Mouse (Mus musculus) retina, adult 2 months (tissue): ENCODE data around the gene Gtsf1.

ENCODE experiments used
- DNase-seq: peaks from one replicate; pipeline ENCODE4 v3.0.0-alpha.2; 2012; ENCODE audit warnings: low read depth, low spot score

Gene Gtsf1

DNA sequence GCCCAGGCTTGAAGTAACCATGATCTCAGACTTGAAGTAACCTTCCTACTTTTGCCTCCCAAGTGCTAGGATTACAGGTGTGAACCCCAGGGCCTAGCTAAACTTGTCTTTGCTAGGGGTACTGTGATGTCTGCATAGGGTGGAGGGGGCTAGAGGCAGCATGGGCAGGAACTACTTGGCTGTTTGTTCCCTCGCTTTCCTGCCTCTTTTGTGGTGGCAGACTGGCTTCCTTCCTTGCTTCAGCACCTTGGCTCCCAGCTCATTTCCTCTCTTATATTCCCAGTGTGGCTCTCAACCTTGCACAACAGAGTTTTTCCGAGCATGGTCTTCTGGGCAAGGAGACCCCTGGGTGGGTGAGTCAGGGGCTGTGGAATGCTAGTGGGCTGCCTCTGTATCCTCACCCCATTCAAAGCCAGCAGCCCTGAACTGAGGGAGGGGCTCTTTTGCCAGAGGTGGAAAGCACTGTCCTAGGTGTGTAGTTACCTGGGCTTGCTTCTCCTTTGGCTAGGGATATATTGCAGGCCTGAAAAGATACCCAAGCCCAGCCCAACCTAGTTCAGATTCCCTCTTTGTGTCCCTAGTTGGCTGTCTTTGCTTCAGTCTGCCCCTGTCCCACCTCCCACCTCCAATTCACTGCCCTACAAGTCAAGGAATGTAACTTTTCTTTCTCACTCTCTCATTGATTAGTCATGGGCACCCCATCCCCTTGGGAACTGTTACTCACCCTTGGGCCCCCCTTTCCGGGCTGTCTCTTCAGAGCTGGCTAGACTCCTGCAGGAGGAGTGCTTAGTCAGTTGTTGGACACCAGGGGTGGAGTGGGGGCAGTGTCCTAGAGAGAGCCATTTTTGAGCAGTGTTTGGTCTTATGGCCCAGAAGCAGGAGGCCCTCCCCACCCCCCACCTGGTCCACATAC, 52.3 kb downstream of the Gtsf1 start:
- no peak for DNase-seq

DNA sequence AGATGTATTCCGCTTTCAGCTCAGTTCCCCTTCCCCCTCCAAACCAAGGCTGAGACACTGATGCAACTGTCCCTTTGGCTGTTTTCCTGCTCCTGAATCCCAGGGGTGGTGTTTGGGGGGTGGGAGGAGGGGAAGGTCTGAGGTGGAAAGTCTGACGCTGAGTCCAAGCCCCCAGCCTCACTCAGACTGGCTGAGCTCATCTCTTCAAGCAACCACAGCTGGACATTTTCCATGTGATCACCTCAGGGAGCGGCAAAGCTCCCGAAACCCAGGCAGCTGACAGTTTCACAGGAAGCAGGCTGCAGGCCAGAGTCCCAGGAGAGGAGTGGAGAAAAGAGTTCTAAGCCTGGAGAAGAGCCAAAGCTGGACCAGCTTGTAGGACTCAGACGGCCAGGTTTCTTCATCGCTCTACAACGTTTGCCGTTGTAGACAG, 53.4 kb downstream of the Gtsf1 start:
- DNase-seq: no peak

DNA sequence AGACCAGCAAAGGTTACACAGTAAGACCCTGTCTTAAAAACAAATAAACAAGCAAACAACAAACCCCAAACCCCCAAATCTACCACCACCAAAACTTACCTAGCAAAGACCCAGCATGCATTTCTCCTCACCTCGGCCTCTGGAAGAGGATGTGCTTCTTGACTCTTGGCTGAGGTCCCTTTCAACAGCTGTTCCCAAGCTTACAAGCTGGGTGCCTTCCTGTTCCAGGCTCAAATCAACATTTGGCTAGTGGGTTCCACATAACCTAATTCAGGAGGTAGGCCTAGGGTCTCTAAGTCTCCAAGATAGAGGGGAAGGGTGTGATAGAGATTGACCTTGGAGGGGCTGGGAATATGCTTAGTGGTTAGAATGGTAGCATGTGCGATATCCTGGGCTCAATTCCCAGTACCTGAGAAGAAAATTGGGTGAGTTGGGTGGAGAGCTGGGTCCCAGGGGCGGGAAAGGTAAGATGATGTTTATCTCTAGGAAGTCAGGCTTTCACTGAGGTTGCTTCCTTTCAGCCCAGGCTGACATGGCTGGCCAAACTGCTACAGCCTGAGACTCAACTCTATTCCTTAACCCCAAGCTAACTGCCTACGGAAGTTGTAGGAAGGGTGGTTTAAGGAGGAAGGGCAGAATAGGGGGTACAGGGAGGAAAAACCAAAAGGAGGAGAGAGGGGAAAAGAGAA, 55.0 kb downstream of the Gtsf1 start:
- no peak for DNase-seq

DNA sequence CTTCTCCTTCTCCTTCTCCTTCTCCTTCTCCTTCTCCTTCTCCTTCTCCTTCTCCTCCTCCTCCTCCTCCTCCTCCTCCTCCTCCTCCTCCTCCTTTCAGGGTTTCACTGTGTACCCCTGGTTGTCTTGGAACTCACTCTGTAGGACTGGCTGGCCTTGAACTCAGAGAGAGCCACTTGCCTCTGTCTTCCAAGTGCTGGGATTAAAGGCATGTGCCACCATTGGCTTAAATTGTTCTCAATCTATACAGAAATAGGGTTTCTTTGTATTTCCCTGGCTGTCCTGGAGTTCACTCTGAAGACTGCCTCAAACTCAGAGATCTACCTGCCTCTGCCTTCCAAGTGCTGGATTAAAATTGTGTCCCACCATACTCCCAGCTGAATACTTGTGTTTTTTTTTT, 57.8 kb downstream of the Gtsf1 start:
- no peak for DNase-seq

DNA sequence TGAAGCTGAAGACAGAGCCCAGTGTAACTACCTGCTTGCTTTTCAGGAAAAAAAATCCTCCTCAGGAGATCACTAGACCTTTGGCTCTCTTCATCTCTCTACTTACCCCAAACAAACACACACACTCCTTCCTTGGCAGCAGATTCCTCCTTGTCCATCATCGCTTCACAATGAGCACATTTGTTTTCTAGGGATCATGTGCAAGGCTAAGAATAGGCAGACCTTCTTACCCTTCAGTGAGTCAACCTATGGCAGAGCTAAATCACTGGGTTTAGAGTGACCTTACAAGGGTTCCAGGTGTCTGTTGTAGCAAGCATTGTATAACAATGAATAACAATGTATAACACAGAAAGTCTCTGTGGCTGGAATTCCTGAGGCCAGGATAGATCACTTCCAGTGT, 58.5 kb downstream of the Gtsf1 start:
- DNase-seq: no peak

DNA sequence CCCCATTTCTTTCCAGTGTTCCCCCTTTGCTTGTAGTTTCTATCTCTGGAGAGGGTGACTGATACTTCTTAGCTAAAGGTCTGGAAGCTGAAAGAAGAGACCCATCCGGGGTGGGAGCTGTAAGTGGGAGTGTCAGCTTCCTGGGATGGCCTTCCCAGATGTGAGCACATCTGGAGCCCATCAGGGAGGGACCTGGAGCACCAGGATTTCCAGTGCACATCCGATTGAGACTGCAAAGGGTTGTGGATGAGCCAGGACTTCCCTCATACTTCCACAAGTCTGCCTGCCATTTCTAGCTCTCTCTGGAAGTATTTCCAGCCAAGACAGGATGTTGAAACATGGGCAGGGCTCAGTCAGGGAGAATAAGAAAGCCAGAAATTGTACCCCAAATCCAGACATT, 59.1 kb downstream of the Gtsf1 start:
- no peak for DNase-seq

DNA sequence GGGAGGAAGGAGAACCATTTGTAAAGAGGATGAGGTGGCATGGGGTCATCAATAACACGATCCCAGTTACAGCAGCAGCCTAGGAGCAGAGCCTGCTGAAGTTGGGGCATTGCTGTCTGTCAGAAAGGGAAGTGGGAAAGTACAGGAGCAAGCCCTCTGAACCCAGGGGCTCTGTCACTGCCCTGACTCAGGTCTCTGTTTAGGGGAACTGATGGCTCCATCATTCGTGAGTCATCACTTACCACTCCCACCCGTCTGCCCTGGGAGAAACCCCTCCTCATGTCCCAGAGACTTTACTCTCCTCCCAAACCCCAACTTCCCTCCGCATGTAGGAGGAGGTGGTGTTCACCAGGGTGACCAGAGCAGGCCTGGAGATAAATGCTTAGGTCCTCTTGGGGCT, 59.8 kb downstream of the Gtsf1 start:
- no peak for DNase-seq

DNA sequence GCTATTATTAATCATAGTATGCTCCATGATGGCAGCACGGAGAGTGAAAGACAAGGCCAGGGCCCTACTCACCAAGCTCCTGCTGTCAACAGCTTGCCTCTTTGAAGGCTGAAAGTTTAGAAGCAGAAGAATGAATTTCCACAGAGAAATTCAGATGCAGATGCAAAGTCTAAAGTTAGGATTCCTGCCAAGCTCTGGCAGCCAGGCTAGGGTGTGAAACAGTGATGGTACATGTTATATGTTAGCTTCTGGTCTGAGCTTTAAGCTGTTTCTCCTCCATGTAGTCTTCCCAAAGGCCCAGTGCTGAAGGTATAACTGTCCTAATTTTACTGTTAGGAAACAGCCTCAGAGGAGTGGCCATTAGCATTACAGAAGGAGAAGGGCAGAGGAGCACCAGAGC, 61.1 kb downstream of the Gtsf1 start:
- no peak for DNase-seq

DNA sequence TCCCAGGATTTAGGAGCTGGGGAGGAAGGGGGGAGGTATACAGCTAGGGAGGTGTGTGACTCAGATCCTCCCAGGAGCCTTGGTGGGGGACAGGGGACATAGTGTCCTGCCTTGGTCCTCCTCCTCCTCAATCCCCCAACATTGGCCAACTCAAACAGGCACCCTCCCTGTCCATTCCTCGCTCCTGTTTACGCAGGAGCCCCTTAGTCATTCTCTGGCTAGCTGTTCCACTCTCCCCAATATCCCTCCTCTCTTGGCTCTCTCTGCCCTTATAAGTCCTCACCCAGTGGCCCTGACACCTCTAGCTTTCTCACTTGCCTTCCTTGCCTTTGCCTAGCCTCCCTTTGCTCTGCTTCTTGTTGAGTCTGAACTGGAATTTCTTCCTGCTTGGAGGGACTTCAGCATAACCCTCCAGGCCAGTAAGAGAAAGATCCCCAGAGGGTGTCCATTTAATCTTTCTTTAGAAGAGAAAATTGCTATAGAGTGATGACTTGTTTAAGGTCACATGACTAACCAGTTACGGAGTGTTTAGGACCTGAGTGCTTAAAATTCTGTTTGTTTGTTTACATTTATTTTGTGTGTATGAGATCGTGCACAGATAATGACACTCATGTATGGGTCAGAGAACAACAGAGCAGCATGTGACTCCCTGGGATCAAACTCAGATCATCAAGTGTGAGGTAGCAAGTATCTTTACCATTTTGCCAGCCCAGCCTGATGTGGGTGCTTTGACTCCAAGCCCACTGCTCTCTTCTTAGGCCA, 61.9 kb downstream of the Gtsf1 start:
- DNase-seq: no peak

DNA sequence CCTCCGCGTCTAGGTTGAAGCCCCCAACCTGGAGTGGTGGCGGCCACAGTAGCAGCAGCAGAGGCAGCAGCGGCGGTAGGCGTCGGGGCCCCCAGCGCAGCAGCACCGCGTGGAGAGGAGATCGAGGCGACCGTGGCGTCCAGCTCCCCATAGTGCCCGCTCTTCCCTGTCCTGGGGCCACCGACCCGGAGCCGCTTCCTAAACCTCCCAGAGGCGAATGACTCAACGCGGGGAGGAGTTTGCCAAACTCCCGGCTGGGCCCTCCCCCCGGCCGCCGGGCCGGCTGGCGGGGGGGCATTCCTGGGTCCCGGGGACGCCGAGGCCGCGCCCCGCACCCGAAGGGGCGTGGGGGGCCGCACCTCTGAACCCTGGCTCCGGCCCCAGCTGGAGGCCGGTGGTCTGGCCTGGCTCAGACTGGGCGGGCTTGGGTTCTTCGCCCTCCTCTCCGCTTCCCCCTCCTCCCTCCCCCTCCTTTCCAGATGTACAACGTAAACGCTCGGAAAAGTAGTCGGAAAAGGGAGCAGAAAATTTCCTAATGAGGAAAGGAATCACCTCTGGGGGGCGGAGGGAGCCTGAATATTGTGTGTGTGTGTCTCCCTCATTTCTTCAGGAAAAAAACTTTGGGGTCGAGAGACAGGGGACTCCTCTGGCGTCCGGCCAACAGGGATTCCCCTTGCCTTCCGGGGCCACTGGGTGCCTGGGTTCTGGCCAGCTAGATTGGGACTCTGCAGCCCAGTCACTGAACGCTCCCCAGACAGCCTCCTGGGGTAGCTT, 63.7 kb downstream of the Gtsf1 start, which contains the start of gene Itga5:
Gene Itga5, minus strand, starts transcription at position 388 of the 774 bp plus-strand sequence.
- DNase-seq: no peak

DNA sequence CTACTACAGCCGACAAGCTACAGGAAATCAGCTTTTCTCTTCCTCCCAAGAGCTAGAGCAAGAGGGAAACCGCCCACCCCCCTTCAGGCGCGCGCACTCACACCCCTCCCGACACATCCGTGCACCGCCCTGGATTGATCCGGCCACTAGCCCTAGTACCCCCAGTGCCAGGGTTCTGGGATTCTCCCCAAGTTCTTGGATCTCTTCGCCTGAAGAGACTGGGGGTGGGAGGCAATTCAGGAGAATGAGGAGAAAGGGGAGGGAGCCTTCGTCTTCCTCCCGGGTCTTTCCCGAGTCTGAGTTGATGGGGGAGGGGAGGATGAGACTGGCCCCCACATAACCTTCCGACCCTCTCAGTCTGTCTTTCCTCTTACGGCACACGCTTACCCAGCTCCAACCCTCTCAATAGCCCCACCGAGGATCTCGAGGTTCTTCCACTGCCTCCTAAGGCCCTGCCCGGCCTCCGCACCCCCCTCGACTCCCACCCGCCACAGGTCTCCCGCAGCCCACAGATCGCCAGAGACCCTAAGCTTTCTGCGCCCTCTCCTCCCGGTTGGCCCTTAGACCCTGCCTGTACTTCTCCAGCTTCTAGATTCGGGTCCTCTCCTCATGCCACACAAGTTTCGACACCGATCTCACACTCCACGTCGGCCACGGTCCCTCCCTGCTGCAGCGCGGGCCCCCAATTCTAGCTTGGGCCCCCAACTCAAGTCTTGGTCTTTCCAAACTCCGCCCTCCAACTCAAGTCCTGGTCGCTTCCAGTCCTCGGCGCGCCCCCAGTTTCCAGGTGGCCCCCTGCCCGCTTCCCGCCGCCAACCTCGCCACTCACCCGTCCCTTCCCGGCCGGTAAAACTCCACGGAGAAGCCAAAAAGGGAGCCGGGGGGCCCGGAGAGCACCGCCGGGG, 64.5 kb downstream of the Gtsf1 start:
- no peak for DNase-seq

DNA sequence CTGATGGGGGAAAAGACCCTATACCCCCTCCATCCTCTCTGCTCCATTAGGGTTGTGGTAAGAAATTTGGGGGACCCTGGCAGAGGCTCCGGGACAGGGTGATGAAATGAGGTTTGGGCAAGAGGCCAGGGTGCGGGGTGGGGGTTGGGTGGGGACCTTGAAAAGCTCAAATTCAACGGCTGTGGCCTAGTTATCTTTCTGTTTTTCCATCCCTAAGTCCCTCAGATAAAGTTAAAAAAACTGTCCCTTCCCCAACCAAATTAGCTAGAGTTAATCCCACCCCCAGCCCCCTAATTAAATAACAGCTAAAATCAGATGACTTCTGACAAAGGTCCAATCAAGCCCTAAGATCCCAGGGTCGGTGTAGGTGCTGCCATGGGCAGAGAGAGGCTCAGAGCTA, 65.5 kb downstream of the Gtsf1 start:
- DNase-seq: no peak

DNA sequence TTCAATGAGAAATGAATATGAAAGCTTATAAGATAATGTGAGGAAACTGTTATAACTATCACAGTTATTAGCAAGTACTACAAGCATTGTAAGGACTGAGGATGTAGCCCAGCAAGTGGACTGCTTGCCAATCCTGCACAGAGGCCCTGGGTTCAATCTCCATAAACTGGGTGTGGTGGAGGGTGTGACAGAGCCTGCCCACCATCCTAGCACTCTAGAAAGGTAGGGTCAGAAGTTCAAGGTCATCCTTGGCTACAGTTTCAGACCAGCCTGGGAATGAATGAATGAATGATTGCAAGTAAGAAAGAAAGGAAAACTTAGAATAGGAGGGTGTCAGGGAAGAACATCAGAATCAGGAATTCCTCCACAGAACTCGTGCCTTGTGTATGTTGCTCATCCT, 66.5 kb downstream of the Gtsf1 start:
- no peak for DNase-seq

DNA sequence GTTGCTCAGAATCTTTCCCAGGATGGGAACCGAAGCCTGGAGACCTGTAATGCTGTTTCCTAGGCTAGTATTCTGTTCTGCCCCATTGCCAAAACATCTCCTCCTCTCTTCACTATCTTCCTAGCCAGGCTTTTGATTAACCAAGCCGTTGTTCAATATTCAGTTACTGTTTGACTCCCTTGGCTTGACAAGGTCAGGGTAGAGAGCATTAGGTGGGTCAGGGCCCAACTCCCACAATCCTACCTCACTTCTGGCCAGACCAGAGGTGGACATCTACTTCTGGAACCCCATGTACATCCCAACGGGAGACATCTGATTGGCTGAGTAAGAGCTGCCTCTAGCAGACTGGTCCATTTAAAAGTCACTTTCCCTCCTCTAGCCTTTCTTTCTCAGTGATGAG, 67.3 kb downstream of the Gtsf1 start:
- DNase-seq: no peak

DNA sequence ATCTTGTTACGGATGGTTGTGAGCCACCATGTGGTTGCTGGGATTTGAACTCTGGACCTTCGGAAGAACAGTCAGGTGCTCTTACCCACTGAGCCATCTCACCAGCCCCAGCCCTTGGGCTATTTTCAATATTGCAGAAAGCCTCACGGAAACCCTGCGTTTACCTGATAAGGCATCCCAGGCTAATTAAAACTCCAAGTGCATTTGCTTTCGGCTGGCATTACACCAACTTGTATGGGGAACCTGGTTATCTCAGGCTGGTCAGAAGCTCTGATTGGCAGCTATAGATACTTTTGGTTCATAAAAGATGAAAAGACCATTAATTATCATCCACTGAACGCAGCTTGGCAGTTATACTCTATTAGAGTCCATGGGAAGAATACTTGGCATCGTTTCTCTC, 67.9 kb downstream of the Gtsf1 start:
- no peak for DNase-seq

DNA sequence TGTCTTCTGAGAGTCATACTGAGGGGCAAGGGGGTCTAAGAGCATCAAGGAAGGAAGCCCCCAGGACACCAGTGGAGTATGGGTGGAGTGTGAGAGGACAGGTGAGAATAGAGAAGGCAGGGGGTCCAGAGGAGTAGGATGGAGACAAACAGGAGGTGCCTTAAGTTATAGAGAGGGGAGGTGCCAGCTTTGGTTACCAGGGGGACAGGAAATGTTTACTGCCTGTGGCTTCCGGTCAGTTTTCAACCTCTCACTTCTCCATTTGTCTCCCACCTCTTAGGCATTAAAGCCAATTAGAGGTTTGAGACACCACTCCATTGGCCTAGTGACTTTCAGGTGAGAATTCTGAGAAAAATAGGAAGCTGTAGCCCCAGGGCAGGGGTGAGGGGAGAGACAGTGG, 69.0 kb downstream of the Gtsf1 start:
- no peak for DNase-seq

DNA sequence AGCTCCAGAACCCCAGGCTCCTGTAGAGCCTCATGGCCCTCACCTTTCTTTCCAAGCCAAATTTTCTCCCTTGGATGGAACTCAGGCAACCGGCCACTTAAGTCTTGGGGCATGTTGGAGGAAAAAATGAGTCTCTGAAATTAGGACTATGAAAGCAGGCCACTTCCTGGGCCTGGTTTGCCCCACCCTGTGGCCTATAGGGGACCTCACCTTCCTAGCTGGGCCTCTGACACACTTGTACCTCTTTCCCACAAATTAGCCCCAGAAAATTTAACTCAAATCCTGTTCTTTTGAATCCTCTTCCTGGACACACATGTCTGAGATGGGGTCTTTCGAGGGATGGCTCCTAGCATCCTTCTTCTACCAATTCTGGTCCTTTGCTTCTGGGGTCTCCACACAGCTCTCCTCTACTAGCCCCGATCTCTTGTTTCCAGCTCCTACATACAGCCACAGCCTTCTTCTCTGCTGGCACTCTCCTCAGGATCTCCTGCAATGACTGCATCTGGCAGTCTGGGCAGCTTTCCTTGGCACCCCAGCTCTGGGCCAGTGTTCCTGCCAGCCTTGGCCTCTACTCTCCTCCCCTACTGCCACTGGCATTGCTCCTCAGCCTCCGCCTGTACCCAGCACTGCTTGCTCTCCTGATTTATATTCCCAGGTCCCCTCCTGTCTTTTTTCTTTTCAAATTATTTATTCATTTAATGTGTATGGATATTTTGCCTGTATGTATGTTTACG, 70.2 kb downstream of the Gtsf1 start:
- no peak for DNase-seq

DNA sequence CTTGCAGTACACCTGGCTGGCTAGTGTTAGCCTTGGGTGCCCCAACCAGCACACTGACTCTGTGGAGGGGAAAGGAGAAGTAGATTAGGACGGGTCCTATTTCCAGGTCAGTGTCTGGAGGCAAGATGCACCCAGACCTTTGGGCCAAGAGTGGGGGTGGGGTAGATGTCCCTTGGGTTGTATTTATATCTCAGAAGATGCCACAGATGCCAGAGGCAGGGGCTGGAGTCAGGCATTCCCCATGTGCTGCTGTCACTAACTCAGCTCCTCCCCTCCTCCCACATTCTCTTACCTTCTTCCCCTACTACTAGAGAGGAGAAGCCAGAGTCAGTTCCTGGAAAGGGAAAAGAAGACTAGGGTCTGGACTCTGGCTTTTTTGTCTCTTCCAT, 71.2 kb downstream of the Gtsf1 start:
- no peak for DNase-seq

DNA sequence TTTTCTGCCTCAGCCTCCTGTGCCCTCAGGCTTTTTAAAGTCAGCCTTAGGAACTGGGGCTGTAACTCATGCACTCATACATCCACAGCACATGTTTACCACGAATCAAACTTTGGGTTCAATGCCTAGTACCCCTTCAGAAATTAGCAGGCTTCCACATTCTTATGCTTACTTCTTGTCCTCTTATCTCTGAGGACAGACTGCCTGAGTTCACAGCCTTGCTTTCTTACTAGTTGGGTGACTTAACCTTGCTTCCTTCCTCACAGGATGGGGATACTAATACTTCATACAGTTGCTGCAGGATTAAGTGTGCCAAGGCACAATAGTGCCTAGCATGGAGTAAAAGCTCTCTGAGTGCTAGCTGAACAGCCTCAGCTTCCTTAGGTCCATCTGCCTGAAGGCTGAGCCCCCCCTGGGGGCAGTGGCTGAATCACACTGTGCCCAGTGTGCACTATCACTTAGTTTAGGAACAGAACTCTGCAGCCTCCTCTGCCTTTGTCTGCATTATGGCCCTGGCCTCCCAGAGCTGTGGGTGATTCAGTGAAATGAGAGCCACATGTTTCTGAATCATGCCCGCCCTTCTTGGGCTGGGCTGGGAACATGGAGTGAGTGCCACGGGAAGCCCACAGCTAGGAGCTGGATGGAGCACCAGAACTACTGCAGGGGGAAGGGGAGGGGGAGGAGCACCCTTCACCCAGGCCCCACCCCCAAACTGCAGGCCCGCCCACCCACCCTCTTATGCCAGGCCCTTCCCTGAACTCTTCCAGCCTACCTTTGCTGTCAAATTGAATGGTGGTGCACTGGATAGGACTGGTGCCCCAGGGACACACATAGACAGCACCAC, 71.8 kb downstream of the Gtsf1 start:
- no peak for DNase-seq
